Mouse (Mus musculus) MEL (cell line): Measurements from ENCODE around the gene Rhbdl1. TPM values are rescaled to one million over a fixed set of nuclear protein-coding genes. Genes with fewer than 3 reads are reported as not detected.
"Not testable (repeated sequence)": the region's sequence is repeated elsewhere in the genome, so short reads cannot be mapped to it uniquely, and the experiment has no call there.

Experiments
- DNase-seq: peaks from one replicate; pipeline ENCODE4 v3.0.0; 2011; ENCODE audit warnings: low read depth, low spot score
- H3K27ac ChIP-seq: 2 replicates; pipeline ENCODE4 v1.5.1; 2012; ENCODE audit warnings: low read depth, mild to moderate bottlenecking, control low read depth, low read length, moderate library complexity; ENCODE audit not compliant: control insufficient read depth
- H3K27me3 ChIP-seq, 2 experiments: fragments of 150-350 bp in 1 of 2; sonication (generic) in 1 of 2; 2 replicates each; pipeline ENCODE4 v1.6.1; 2012; ENCODE audit warnings: low read length in 2 of 2, mild to moderate bottlenecking in 2 of 2, improper control_type of control experiment in 1 of 2, moderate library complexity in 1 of 2; ENCODE audit not compliant: insufficient read depth in 2 of 2, control insufficient read depth in 1 of 2
- H3K36me3 ChIP-seq, 2 experiments: 2 replicates each; pipeline ENCODE4 v1.6.1; 2012 to 2014; ENCODE audit warnings: low read length in 2 of 2, improper control_type of control experiment in 1 of 2, inconsistent platforms in 1 of 2, mild to moderate bottlenecking in 1 of 2; ENCODE audit not compliant: insufficient read depth in 2 of 2, control insufficient read depth in 1 of 2
- H3K4me1 ChIP-seq, 2 experiments: fragments of 150-350 bp in 1 of 2; sonication (generic) in 1 of 2; 2 replicates each; pipeline ENCODE4 v1.6.1; 2012; ENCODE audit warnings: low read length in 2 of 2, improper control_type of control experiment in 1 of 2, mild to moderate bottlenecking in 1 of 2; ENCODE audit not compliant: insufficient read depth in 2 of 2, control insufficient read depth in 1 of 2
- H3K4me3 ChIP-seq, 2 experiments: fragments of 150-350 bp in 1 of 2; sonication (generic) in 1 of 2; 2 replicates each; pipeline ENCODE4 v1.5.1; 2012; ENCODE audit warnings: low read depth in 2 of 2, low read length in 2 of 2, mild to moderate bottlenecking in 2 of 2, moderate library complexity in 2 of 2, control low read depth in 1 of 2, improper control_type of control experiment in 1 of 2; ENCODE audit not compliant: control insufficient read depth in 1 of 2, insufficient read depth in 1 of 2
- H3K79me2 ChIP-seq: 2 replicates; pipeline ENCODE4 v1.6.1; 2012; ENCODE audit warnings: mild to moderate bottlenecking, low read length, moderate library complexity; ENCODE audit not compliant: control insufficient read depth, poor library complexity, insufficient read depth
- H3K9ac ChIP-seq: 2 replicates; pipeline ENCODE4 v1.6.1; 2012; ENCODE audit warnings: low read depth, mild to moderate bottlenecking, control low read depth, low read length, moderate library complexity; ENCODE audit not compliant: control insufficient read depth, poor library complexity, severe bottlenecking
- H3K9me3 ChIP-seq: fragments of 150-350 bp; sonication (generic); replicated peaks from 2 replicates; pipeline ENCODE4 v1.6.1; 2012; ENCODE audit warnings: mild to moderate bottlenecking, low read length, improper control_type of control experiment, moderate library complexity; ENCODE audit not compliant: insufficient read depth
- BHLHE40 ChIP-seq: IDR thresholded peaks from 2 replicates; pipeline ENCODE4 v1.6.1; 2012; ENCODE audit warnings: low read depth, mild to moderate bottlenecking, inconsistent platforms, low read length, improper control_type of control experiment, borderline replicate concordance
- CHD1 ChIP-seq: IDR thresholded peaks from 2 replicates; pipeline ENCODE4 v1.6.1; 2012; ENCODE audit warnings: low read depth, mild to moderate bottlenecking, inconsistent platforms, low read length, improper control_type of control experiment
- CTCF ChIP-seq, 3 experiments: IDR thresholded peaks in 2 of 3; conservative IDR thresholded peaks in 1 of 3; 2 replicates each; pipeline ENCODE4 v1.5.1; 2011 to 2012; ENCODE audit warnings: low read length in 3 of 3, low read depth in 2 of 3, mild to moderate bottlenecking in 2 of 3, improper control_type of control experiment in 1 of 3, inconsistent platforms in 1 of 3, mixed read lengths in 1 of 3, moderate library complexity in 1 of 3; ENCODE audit not compliant: control insufficient read depth in 1 of 3, insufficient read depth in 1 of 3, poor library complexity in 1 of 3, severe bottlenecking in 1 of 3
- E2F4 ChIP-seq: IDR thresholded peaks from 2 replicates; pipeline ENCODE4 v1.6.1; 2011; ENCODE audit warnings: low read depth, low read length, improper control_type of control experiment, borderline replicate concordance
- HCFC1 ChIP-seq: IDR thresholded peaks from 2 replicates; pipeline ENCODE4 v1.6.1; 2012; ENCODE audit warnings: low read depth, mild to moderate bottlenecking, inconsistent platforms, low read length, improper control_type of control experiment, moderate library complexity
- JUND ChIP-seq: IDR thresholded peaks from 2 replicates; pipeline ENCODE4 v1.6.1; 2011; ENCODE audit warnings: low read depth, mild to moderate bottlenecking, improper control_type of control experiment, low read length
- MAFK ChIP-seq: IDR thresholded peaks from 2 replicates; pipeline ENCODE4 v1.6.1; 2011; ENCODE audit warnings: low read depth, mild to moderate bottlenecking, low read length, improper control_type of control experiment, borderline replicate concordance
- MAX ChIP-seq: IDR thresholded peaks from 2 replicates; pipeline ENCODE4 v1.6.1; 2011; ENCODE audit warnings: low read length, improper control_type of control experiment
- NRF1 ChIP-seq: IDR thresholded peaks from 2 replicates; pipeline ENCODE4 v1.6.1; 2014; ENCODE audit warnings: low read depth, mild to moderate bottlenecking, inconsistent platforms, low read length, improper control_type of control experiment, moderate library complexity; ENCODE audit not compliant: poor library complexity, insufficient read depth, severe bottlenecking
- POLR2AphosphoS2 ChIP-seq: IDR thresholded peaks from 2 replicates; pipeline ENCODE4 v1.6.1; 2011; ENCODE audit warnings: low read length, improper control_type of control experiment
- SIN3A ChIP-seq: IDR thresholded peaks from 2 replicates; pipeline ENCODE4 v1.6.1; 2012; ENCODE audit warnings: low read length, improper control_type of control experiment, inconsistent platforms
- TAL1 ChIP-seq: IDR thresholded peaks from 2 replicates; pipeline ENCODE4 v1.6.1; 2012; ENCODE audit warnings: mild to moderate bottlenecking, inconsistent platforms, low read length, moderate library complexity, mixed read lengths
- TBP ChIP-seq: IDR thresholded peaks from 2 replicates; pipeline ENCODE4 v1.8.0; 2011; ENCODE audit warnings: low read depth, low read length, improper control_type of control experiment
- ZNF384 ChIP-seq: IDR thresholded peaks from 2 replicates; pipeline ENCODE4 v1.6.1; 2012; ENCODE audit warnings: low read depth, mild to moderate bottlenecking, inconsistent platforms, low read length, improper control_type of control experiment
- polyA plus RNA-seq, 2 experiments: library from polyadenylated mRNA; stranded (reverse) in 1 of 2; unstranded in 1 of 2; fragments of >175 nt in 1 of 2; fragments of >200 nt in 1 of 2; gene quantifications; 2 replicates each; pipeline versions ENCODE4 v1.2.1 to v1.2.4; 2012; ENCODE audit warnings: low replicate concordance in 2 of 2, low read depth in 1 of 2; ENCODE audit not compliant: insufficient read length in 2 of 2, insufficient read depth in 1 of 2, missing spikeins in 1 of 2
- total RNA-seq: library from RNA; depleted of rRNA; stranded (reverse); fragments of 300-350 nt; gene quantifications from 2 replicates; pipeline ENCODE4 v1.2.3, GENCODE M21; 2012

Gene Rhbdl1
- total and polyA plus RNA-seq, 3 experiments, result 1.4 to 4.0 TPM; not detected in 1

DNA sequence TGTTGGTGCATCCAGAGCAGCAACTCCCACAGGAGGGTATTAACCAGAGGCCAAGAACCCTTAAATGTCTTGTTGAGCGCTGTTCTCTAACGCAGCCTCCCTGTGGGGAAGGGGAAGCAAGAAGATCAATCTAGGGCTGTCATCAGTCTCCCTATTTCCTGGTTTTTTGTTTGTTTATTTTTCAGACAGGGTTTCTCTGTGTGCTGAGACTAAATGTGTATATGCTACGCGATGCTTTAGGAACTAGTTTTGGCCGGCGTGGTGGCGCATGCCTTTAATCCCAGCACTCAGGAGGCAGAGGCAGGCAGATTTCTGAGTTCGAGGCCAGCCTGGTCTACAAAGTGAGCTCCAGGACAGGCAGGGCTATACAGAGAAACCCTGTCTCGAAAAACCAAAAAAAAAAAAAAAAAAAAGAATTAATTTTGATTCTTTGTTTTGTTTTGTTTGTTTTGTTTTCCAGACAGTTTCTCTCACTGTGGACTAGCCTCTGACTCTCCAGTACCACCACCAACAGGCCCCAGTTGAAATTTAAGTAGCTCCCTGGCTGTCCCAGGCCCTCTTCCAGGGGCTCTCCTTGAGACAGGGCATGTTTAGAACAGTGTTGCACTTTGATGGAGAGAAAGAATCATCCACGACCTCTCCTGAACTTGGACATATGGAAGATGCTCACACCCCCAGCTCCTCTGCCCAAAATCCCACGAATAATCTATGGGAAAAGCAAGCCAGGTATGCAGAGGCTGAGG lies 36.5 kb upstream of the Rhbdl1 start:
- Histone ChIP-seq H3K9ac (peak overlapping the region; percentile 73), H3K4me3 (peak overlapping the region; percentile 82 to 87), H3K4me1 (peaks cover 2 to 19% of the 10 kb centered on the region in 2 experiments; a peak in 3 of 4 replicates), H3K9me3 (no peaks in the 10 kb centered on the region), H3K79me2 (peaks cover 6% of the 10 kb centered on the region; the same call in 1 of the 2 replicates), H3K27ac (peak overlapping the region; percentile 26; the same call in 1 of the 2 replicates), H3K27me3 (no peaks in the 10 kb centered on the region), H3K36me3 (peaks cover 0 to 7% of the 10 kb centered on the region in 2 experiments; a peak in 2 of 4 replicates)
- TF ChIP-seq MAFK (0 out of 2 replicates have a peak, but pooled peaks have one; percentile 29), ZNF384 (peak; percentile 56; the same call in 1 of the 2 replicates), HCFC1 (0 out of 2 replicates have a peak, but pooled peaks have one; percentile 12), SIN3A (peak; percentile 20; the same call in 1 of the 2 replicates), TAL1 (no peak), JUND (no peak), TBP (peak; percentile 99)
- peak; percentile 66 for DNase-seq

GRCm38 (mm10) chr17:25872676-25873075 lies 35.6 kb upstream of the Rhbdl1 start:
- DNase-seq, result no peak
- Histone ChIP-seq H3K4me1 (peaks cover 2 to 19% of the 10 kb centered on the region in 2 experiments; a peak in 3 of 4 replicates), H3K9me3 (no peaks in the 10 kb centered on the region), H3K27me3 (no peaks in the 10 kb centered on the region), H3K79me2 (peaks cover 14% of the 10 kb centered on the region), H3K4me3 (no peak overlapping the region), H3K27ac (no peak overlapping the region), H3K36me3 (peaks cover 0 to 7% of the 10 kb centered on the region in 2 experiments; a peak in 2 of 4 replicates), H3K9ac (no peak overlapping the region)
- no peak for TF ChIP-seq MAX
- TF ChIP-seq E2F4, result no peak
- no peak for TF ChIP-seq POLR2AphosphoS2
- TF ChIP-seq JUND, result no peak
- TF ChIP-seq CTCF (IDR thresholded peaks at IDR 0.05 in 2 of 3, conservative IDR thresholded peaks at IDR 0.05 in 1 of 3; ENCODE audit: control insufficient read depth in 1 of 3, insufficient read depth in 1 of 3, low read depth in 2 of 3, low read length in 3 of 3, poor library complexity in 1 of 3, severe bottlenecking in 1 of 3), result no peak
- TF ChIP-seq BHLHE40, result no peak
- TF ChIP-seq TAL1, result no peak
- TF ChIP-seq NRF1, result no peak
- no peak for TF ChIP-seq CHD1

- H3K4me3 ChIP-seq, result not testable (repeated sequence)
- H3K4me1 ChIP-seq, result peaks cover 2 to 15% of the 10 kb centered on the region in 2 experiments; a peak in 3 of 4 replicates
These were observed 34.5 kb upstream of the Rhbdl1 start for GRCm38 (mm10) chr17:25871566-25871965.

More at GRCm38 (mm10) chr17:25871566-25871965, 34.5 kb upstream of the Rhbdl1 start:
- H3K36me3 ChIP-seq, H3K9ac ChIP-seq, H3K27ac ChIP-seq, H3K27me3 ChIP-seq, H3K9me3 ChIP-seq, DNase-seq: not testable (repeated sequence)
- peaks cover 23% of the 10 kb centered on the region for H3K79me2 ChIP-seq
